In the genomic region with DNA sequence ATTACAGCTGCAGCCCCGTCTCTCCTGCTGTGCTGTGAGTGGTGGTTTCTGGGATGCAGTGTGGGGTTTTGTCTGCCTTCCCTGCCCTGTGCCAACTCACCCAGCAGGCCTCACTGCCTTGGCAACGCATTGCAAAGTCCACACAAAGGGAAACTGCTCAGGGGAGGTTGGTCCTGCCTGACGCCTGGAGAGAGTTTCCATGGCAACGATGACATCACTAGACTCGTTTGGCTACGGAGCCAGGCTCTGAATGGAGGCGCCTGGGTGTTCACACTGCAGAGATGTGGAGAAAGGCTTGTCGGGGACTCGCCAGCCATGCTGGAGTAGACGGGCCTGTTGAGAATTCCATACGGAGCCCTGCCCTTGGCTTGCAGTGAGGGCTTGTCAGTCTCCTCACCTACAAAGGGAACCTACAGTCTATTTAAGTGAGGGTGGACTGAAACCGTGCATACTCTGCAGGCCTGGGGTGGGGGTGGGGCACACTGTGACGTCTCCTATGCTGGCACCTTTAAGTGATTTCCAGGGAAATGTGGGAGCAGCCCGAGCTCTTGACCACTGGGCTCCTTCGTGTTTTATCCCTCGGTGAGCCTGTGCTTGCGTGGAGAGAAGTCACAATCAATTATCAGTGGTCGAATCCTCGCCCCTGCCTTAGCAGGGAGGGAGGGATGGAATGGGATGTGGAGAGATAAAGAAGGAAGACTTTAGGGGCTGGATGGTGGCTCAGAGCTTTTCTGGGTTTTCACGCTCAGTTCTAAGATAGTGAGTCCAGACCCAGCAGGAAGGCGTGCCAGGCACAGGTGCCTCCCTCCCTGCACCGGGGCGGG, we compare ENCODE assay signal across 8 mouse cellular contexts. TPM values are rescaled to one million over a fixed set of nuclear protein-coding genes. Genes with fewer than 3 reads are reported as not detected.
A peak's percentile ranks its signal among the peaks of the same experiment; 100 is the strongest.
DNase-seq lines count a peak whose midpoint lies in the region; ATAC-seq and TF ChIP-seq lines count a peak whose summit lies in the region.

No protein-coding gene starts in this region.

- peak overlapping the region; percentile 87 for H3K27ac ChIP-seq in kidney, adult 2 months (ENCODE audit: insufficient read depth, low read depth, low read length)
- H3K27ac ChIP-seq in limb, embryonic 10.5 days, result peak overlapping the region; percentile 89
- peak overlapping the region; percentile 96 for H3K27ac ChIP-seq in midbrain, embryonic 11.5 days (ENCODE audit: low read depth, low read length)

- TF ChIP-seq POLR2A in kidney, adult 2 months (IDR thresholded peaks at IDR 0.05; ENCODE audit: low read depth, low read length), result peak; percentile 4

- H3K4me1 ChIP-seq in kidney, adult 2 months (ENCODE audit: control insufficient read depth, insufficient read depth, low read length), result peaks cover 34% of the 10 kb centered on the region
- peaks cover 41% of the 10 kb centered on the region for H3K4me1 ChIP-seq in limb, embryonic 10.5 days
- H3K4me1 ChIP-seq in midbrain, embryonic 11.5 days (ENCODE audit: control insufficient read depth, insufficient read depth, low read length), result peaks cover 37% of the 10 kb centered on the region

- 0 out of 2 replicates have a peak overlapping the region, but pooled peaks have one; percentile 3 for H3K4me3 ChIP-seq in kidney, adult 2 months (ENCODE audit: insufficient read depth, low read depth, low read length)
- peak overlapping the region; percentile 45 for H3K4me3 ChIP-seq in limb, embryonic 10.5 days
- peak overlapping the region; percentile 17 for H3K4me3 ChIP-seq in midbrain, embryonic 11.5 days (ENCODE audit: low read depth, low read length)

- DNase-seq in thymus, postnatal 25 days, result peak; percentile 14
- no peak for DNase-seq in thymus, postnatal 36 days
- DNase-seq in embryo, embryonic 9.5 days (ENCODE audit: extremely low spot score), result peak; percentile 90
- DNase-seq in heart, adult 8-10 months (ENCODE audit: low spot score), result peak; percentile 90
- DNase-seq in kidney, adult 2 months, result peak; percentile 97
- peak; percentile 83 for DNase-seq in limb, embryonic 10.5 days (ENCODE audit: low spot score)
- peak; percentile 99 for DNase-seq in midbrain, embryonic 11.5 days (ENCODE audit: low spot score, missing footprints)
- DNase-seq in skeletal muscle tissue, adult 2 months (ENCODE audit: low read depth, low spot score), result peak; percentile 78

- peak overlapping the region; percentile 45 for H3K4me2 ChIP-seq in midbrain, embryonic 11.5 days

- H3K36me3 ChIP-seq in kidney, adult 2 months (ENCODE audit: control insufficient read depth, insufficient read depth, low read length), result no peaks in the 10 kb centered on the region
- no peaks in the 10 kb centered on the region for H3K36me3 ChIP-seq in limb, embryonic 10.5 days
- H3K36me3 ChIP-seq in midbrain, embryonic 11.5 days (ENCODE audit: control insufficient read depth, insufficient read depth, low read length), result no peaks in the 10 kb centered on the region

- H3K9me3 ChIP-seq in limb, embryonic 10.5 days (replicated peaks), result no peaks in the 10 kb centered on the region
- no peaks in the 10 kb centered on the region for H3K9me3 ChIP-seq in midbrain, embryonic 11.5 days (ENCODE audit: control insufficient read depth, low read length)

- no peaks in the 10 kb centered on the region for H3K27me3 ChIP-seq in kidney, adult 2 months (replicated peaks; ENCODE audit: control insufficient read depth, insufficient read depth, low read length)
- peaks cover 15% of the 10 kb centered on the region; the same call in 1 of the 2 replicates for H3K27me3 ChIP-seq in limb, embryonic 10.5 days (ENCODE audit: low read depth, poor library complexity, severe bottlenecking)
- H3K27me3 ChIP-seq in midbrain, embryonic 11.5 days (ENCODE audit: control insufficient read depth, insufficient read depth, low read length), result no peaks in the 10 kb centered on the region

- TF ChIP-seq CTCF in kidney, adult 2 months (conservative IDR thresholded peaks at IDR 0.05; ENCODE audit: insufficient read depth, insufficient read length, low read depth, low read length), result no peak

- ATAC-seq in midbrain, embryonic 11.5 days (ENCODE audit: low FRiP score), result peak; percentile 97

- 10% methylated on average over 23 of the region's 23 CpGs for WGBS in kidney, adult 2 months
- WGBS in limb, embryonic 10.5 days, result 10% methylated on average over 23 of the region's 23 CpGs
- WGBS in midbrain, embryonic 11.5 days, result 4% methylated on average over 23 of the region's 23 CpGs

- H3K9ac ChIP-seq in midbrain, embryonic 11.5 days (ENCODE audit: low read length), result peak overlapping the region; percentile 69

RNA-seq across cellular contexts. Expression of a gene that starts 50.6 kb away (rescaled TPM):
- total RNA-seq in heart, adult 8-10 months (2022), result 10 to 100 TPM; 51.3 to 58.4 (median 53.2) TPM
- polyA plus RNA-seq in kidney, adult 2 months (2012; rRNA removed), result 45.0 and 54.8 TPM in 2 replicates
- polyA plus RNA-seq in limb, embryonic 10.5 days (2016; fragmentation: Nextera tagmentation; extraction: Ambion mirVana), result 15.0 and 22.5 TPM in 2 replicates
- 33.1 and 33.5 TPM in 2 replicates for polyA plus RNA-seq in midbrain, embryonic 11.5 days (2014; fragmentation: Nextera tagmentation; extraction: Ambion mirVana)

Comparison
In these comparisons a context has a peak if more than half of its experiments do, and no peak if none do; other contexts are left out.
1. DNase-seq: peak in thymus, postnatal 25 days (single experiment), embryo, embryonic 9.5 days (single experiment), heart, adult 8-10 months (single experiment), kidney, adult 2 months (single experiment), limb, embryonic 10.5 days (single experiment), midbrain, embryonic 11.5 days (single experiment) and skeletal muscle tissue, adult 2 months (single experiment); none in thymus, postnatal 36 days (0 of 2).
2. Peak in every context shown above with its lines, with median percentiles within 50 percentile points of each other: H3K27ac ChIP-seq and H3K4me3 ChIP-seq.